Mouse (Mus musculus) kidney, adult 2 months (tissue): ENCODE results near the gene Shank2. TPM values are rescaled to one million over a fixed set of nuclear protein-coding genes. Genes with fewer than 3 reads are reported as not detected.

Source experiments
- DNase-seq: peaks from one replicate; pipeline ENCODE4 v3.0.0; 2021
- H3K27ac ChIP-seq: fragments of 200-500 bp; 2 replicates; pipeline ENCODE4 v1.5.1; 2012; ENCODE audit warnings: low read depth, low read length, control low read depth, inconsistent platforms; ENCODE audit not compliant: insufficient read depth
- H3K27me3 ChIP-seq: fragments of 200-500 bp; replicated peaks from 2 replicates; pipeline ENCODE4 v1.6.1; 2012; ENCODE audit warnings: mild to moderate bottlenecking, moderate library complexity, low read length, inconsistent platforms; ENCODE audit not compliant: control insufficient read depth, insufficient read depth
- H3K36me3 ChIP-seq: fragments of 200-500 bp; 2 replicates; pipeline ENCODE4 v1.6.1; 2012; ENCODE audit warnings: mild to moderate bottlenecking, moderate library complexity, low read length, inconsistent platforms; ENCODE audit not compliant: control insufficient read depth, insufficient read depth
- H3K4me1 ChIP-seq: fragments of 200-500 bp; 2 replicates; pipeline ENCODE4 v1.6.1; 2011; ENCODE audit warnings: low read length; ENCODE audit not compliant: control insufficient read depth, insufficient read depth
- H3K4me3 ChIP-seq: fragments of 200-500 bp; 2 replicates; pipeline ENCODE4 v1.5.1; 2011; ENCODE audit warnings: mild to moderate bottlenecking, low read depth, low read length, control low read depth; ENCODE audit not compliant: insufficient read depth
- CTCF ChIP-seq: fragments of 200-500 bp; conservative IDR thresholded peaks from 2 replicates; pipeline ENCODE4 v1.5.1; 2011; ENCODE audit warnings: low read depth, mild to moderate bottlenecking, control low read depth, low read length, moderate library complexity, mixed read lengths; ENCODE audit not compliant: insufficient read depth, insufficient read length
- POLR2A ChIP-seq: fragments of 200-500 bp; IDR thresholded peaks from one replicate; pipeline ENCODE4 v1.6.1; 2011; ENCODE audit warnings: low read depth, low read length, control low read depth
- WGBS: fragments of 180-500 bp; shearing (Covaris S2); methylation state at CpG from one replicate; pipeline ENCODE4 v1.1.7; 2018; 5-methylcytosine and 5-hydroxymethylcytosine counted together
- polyA plus RNA-seq: library from polyadenylated mRNA; depleted of rRNA; stranded (reverse); fragments of >200 nt; gene quantifications from 2 replicates; pipeline ENCODE4 v1.2.3, GENCODE M21; 2012

The Shank2 gene
- polyA plus RNA-seq, 1 experiment: 16.1 TPM

DNA sequence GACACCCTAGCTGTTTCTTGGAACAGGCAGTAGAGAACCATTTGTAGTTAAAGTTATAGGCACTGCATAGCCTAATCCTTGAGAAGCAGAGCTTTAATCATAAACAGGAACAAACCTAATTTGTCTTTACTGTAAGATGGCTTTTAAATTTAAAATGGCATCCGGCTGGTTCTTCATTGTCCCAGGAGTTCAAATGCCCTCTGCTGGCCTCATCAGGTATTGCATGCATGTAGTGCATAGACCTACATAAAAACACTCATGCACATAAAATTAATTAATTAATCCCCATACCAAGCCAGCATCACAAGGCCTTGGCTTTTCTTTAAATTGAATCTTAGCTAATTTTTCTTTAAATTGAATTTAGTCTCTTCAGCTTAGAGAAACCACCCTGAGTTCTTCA is 76.9 kb downstream of the Shank2 start:
- no peaks in the 10 kb centered on the region; the same call in 1 of the 2 replicates for H3K36me3 ChIP-seq
- peak; percentile 33 for DNase-seq
- H3K27ac ChIP-seq: no peak overlapping the region
- TF ChIP-seq CTCF (peak; percentile 34), POLR2A (no peak)
- 85% methylated on average over 1 of the region's 1 CpGs for WGBS
- no peaks in the 10 kb centered on the region for H3K27me3 ChIP-seq
- H3K4me1 ChIP-seq: no peaks in the 10 kb centered on the region
- no peak overlapping the region for H3K4me3 ChIP-seq

- DNase-seq: peak; percentile 52
- 86% methylated on average over 1 of the region's 1 CpGs for WGBS
- TF ChIP-seq CTCF (no peak), POLR2A (no peak)
- H3K4me3 ChIP-seq: no peak overlapping the region
- H3K4me1 ChIP-seq: no peaks in the 10 kb centered on the region
- no peaks in the 10 kb centered on the region; the same call in 1 of the 2 replicates for H3K36me3 ChIP-seq
- H3K27me3 ChIP-seq: no peaks in the 10 kb centered on the region
- no peak overlapping the region for H3K27ac ChIP-seq
Observed at GRCm38 (mm10) chr7:144079861-144080260, 78.1 kb downstream of the Shank2 start.

- no peaks in the 10 kb centered on the region; the same call in 1 of the 2 replicates for H3K36me3 ChIP-seq
- no peak overlapping the region for H3K27ac ChIP-seq
- peak; percentile 62 for TF ChIP-seq CTCF
- TF ChIP-seq POLR2A: no peak
- no peaks in the 10 kb centered on the region for H3K27me3 ChIP-seq
- DNase-seq: peak; percentile 27
- H3K4me3 ChIP-seq: no peak overlapping the region
- WGBS: 85% methylated on average over 1 of the region's 1 CpGs
- no peaks in the 10 kb centered on the region for H3K4me1 ChIP-seq
Observed at GRCm38 (mm10) chr7:144081448-144081847, 79.7 kb downstream of the Shank2 start.

DNA sequence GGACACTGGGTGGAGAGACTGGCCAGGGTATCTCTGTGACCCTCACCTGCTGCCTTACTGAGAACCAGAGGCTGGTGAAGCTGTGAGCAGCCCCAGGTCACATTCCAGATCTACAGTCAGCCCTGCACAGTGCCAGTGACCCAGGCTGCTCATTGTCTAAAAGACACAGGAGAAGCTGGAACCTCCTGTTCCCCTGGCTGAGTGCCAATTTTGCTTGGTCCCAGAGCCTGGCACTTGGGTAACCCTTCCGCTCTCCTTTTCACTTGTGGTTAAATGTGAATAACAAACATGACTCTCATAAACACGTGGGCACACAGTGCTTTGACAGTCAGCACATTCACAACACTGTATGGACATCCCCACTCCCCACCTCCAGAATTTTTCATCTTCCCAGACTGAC is 80.2 kb downstream of the Shank2 start:
- H3K27ac ChIP-seq: no peak overlapping the region
- no peaks in the 10 kb centered on the region; the same call in 1 of the 2 replicates for H3K36me3 ChIP-seq
- peak; percentile 22 for DNase-seq
- TF ChIP-seq CTCF (no peak), POLR2A (no peak)
- H3K27me3 ChIP-seq: no peaks in the 10 kb centered on the region
- H3K4me1 ChIP-seq: no peaks in the 10 kb centered on the region
- no peak overlapping the region for H3K4me3 ChIP-seq
- WGBS: 57% methylated on average over 2 of the region's 2 CpGs

DNA sequence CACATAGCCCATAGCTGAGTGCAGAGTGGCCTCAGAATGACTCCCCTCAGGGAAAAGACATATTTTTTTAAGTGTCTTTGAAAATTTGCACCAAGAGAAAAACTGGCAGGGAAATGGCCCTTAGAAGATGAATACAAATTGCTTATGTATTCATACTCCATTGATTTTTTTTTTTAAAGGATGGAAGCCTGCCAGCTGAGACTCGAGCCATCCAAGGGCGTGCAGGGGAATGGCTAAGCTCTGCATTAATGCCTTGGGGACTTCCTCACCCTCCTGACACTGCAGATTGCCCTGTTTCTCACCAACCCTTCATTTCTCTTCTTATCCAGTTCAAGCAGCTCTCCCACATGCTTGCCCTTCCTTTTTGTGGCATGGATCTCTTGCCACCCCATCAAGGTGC is 85.5 kb downstream of the Shank2 start:
- WGBS: 48% methylated on average over 2 of the region's 2 CpGs
- no peak overlapping the region for H3K4me3 ChIP-seq
- H3K27ac ChIP-seq: no peak overlapping the region
- DNase-seq: no peak
- TF ChIP-seq POLR2A (no peak), CTCF (no peak)
- H3K36me3 ChIP-seq: no peaks in the 10 kb centered on the region
- no peaks in the 10 kb centered on the region for H3K27me3 ChIP-seq
- no peaks in the 10 kb centered on the region for H3K4me1 ChIP-seq

- DNase-seq: no peak
- Histone ChIP-seq H3K36me3 (no peaks in the 10 kb centered on the region), H3K27ac (no peak overlapping the region), H3K27me3 (no peaks in the 10 kb centered on the region), H3K4me1 (no peaks in the 10 kb centered on the region), H3K4me3 (no peak overlapping the region)
- TF ChIP-seq CTCF (no peak), POLR2A (no peak)
- WGBS: 88% methylated on average over 12 of the region's 12 CpGs
Observed at GRCm38 (mm10) chr7:144094132-144094531, 92.4 kb downstream of the Shank2 start.

GRCm38 (mm10) chr7:144097314-144097713 is 95.6 kb downstream of the Shank2 start:
- Histone ChIP-seq H3K27ac (no peak overlapping the region), H3K36me3 (no peaks in the 10 kb centered on the region), H3K4me3 (no peak overlapping the region), H3K27me3 (no peaks in the 10 kb centered on the region), H3K4me1 (no peaks in the 10 kb centered on the region)
- peak; percentile 30 for DNase-seq
- WGBS: 4% methylated on average over 2 of the region's 2 CpGs
- TF ChIP-seq POLR2A (no peak), CTCF (peak; percentile 72)

DNA sequence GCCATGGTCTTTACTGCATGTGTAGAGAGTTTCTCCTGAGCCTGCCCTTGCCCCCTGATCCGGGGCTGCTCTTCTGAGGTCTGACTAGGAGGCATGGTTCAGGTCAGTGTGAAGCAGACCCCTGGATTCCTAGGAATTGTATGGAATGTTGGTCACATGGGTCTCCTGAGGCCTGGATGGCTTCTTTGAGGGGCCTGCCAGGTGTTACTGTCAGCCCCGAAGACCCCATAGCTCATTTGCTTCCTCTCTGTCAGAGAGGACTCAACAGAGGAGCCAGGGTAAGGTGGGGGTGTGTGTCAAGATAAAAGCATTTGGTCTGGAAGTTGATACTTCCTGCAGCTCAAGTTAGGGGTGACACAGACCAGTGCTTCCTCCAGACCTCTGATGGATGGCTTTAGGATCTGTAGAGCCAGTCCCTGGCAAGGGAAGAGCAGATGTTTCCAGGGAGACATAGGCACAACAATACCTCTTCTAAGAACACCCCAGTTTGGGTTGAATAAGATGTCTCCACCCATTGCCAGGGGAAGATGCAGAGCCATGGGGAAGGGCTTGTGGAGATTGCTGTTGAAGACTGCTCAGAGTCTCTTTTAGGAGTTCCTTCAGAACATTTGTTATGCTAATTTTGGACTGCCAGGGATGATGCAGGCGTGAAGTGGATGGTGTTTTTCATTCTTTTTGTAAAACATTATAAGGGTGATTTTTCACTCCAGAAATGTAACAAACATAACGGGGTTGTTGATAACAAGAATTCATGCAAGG is 100.7 kb downstream of the Shank2 start:
- no peak overlapping the region for H3K27ac ChIP-seq
- no peak overlapping the region for H3K4me3 ChIP-seq
- no peaks in the 10 kb centered on the region for H3K4me1 ChIP-seq
- H3K27me3 ChIP-seq: no peaks in the 10 kb centered on the region
- no peaks in the 10 kb centered on the region for H3K36me3 ChIP-seq
- TF ChIP-seq CTCF (no peak), POLR2A (no peak)
- 46% methylated on average over 4 of the region's 4 CpGs for WGBS
- DNase-seq: no peak
